Mouse (Mus musculus) liver, postnatal 0 days (tissue): ENCODE measurements around the gene Hoxb8.

Source experiments
- CTCF ChIP-seq: sonication (generic); IDR thresholded peaks from 2 replicates; pipeline ENCODE4 v1.5.1; 2016; ENCODE audit warnings: antibody characterized with exemption, low read depth
- EP300 ChIP-seq: IDR thresholded peaks from 2 replicates; pipeline ENCODE4 v1.6.1; 2016; ENCODE audit warnings: antibody characterized with exemption, low read depth, mild to moderate bottlenecking

DNA sequence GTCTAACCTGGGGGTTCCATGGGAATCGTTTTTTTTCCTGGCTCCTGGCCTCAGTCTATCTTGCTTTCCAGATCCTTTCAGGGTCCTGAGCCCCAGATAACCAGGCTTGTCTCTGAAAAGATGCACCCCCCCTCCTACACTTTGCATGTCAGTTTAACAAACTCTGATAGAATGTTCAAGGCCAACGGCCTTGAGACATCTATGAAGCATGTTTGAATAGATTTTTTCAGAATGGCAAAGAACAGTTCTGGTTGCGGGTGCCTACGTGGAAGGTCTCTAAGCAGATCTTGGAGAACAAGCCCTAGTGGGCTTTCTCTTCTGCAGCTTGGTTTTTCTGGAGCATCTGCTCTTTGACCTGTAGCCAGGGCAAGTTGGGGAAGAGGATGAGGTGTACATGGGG, 27.1 kb downstream of the Hoxb8 start:
- no peak for TF ChIP-seq CTCF
- TF ChIP-seq EP300 = no peak
